Comparison of ENCODE assay signal across 19 mouse cellular contexts in genomic region chr13:4790414-4790813, GRCm38 (mm10).
"Had no signal": no experiment of that assay in that cellular context is flagged by ENCODE, and none has a peak within 500 bp of the region (broad histone marks: within the 10 kb centered on the region; RNA-seq: fewer than 3 reads in every experiment).

No protein-coding gene starts in this region.

- H3K27me3 ChIP-seq: limb, embryonic 12.5 days; liver, embryonic 13.5 days; megakaryocyte, embryonic 14.5 days; midbrain, embryonic 15.5 days; neural tube, embryonic 13.5 days had no signal

- DNase-seq: kidney, adult 2 months; kidney, postnatal 36 days; layer of hippocampus, adult 9-11 months; liver; liver, embryonic 13.5 days; lung, embryonic 14.5 days; lung, postnatal 14 days; retina, postnatal 1 day; right cerebral cortex, postnatal 4 days; spleen, adult 18-20 months; thymus, adult 18-20 months; thymus, postnatal 14 days had no signal

- H3K4me2 ChIP-seq: limb, embryonic 12.5 days; liver, embryonic 13.5 days; lung, embryonic 14.5 days; midbrain, embryonic 11.5 days; midbrain, embryonic 15.5 days; neural tube, embryonic 13.5 days had no signal

- H3K36me3 ChIP-seq: limb, embryonic 12.5 days; liver, embryonic 13.5 days; midbrain, embryonic 15.5 days; neural tube, embryonic 13.5 days had no signal

- H3K9ac ChIP-seq: limb, embryonic 12.5 days; liver, embryonic 13.5 days; lung, embryonic 14.5 days; midbrain, embryonic 15.5 days; neural tube, embryonic 13.5 days had no signal

- ATAC-seq: intestine, embryonic 16.5 days; midbrain, embryonic 15.5 days had no signal

- H3K9me3 ChIP-seq: liver, embryonic 13.5 days; megakaryocyte, embryonic 14.5 days; midbrain, embryonic 15.5 days; neural tube, embryonic 13.5 days had no signal

- H3K4me1 ChIP-seq: limb, embryonic 12.5 days; liver, embryonic 13.5 days; megakaryocyte, embryonic 14.5 days; midbrain, embryonic 15.5 days; neural tube, embryonic 13.5 days had no signal

- H3K4me3 ChIP-seq: limb, embryonic 12.5 days; liver, embryonic 13.5 days; megakaryocyte, embryonic 14.5 days; midbrain, embryonic 15.5 days; neural tube, embryonic 13.5 days had no signal

- H3K27ac ChIP-seq: kidney, postnatal 0 days; limb, embryonic 12.5 days; liver, embryonic 13.5 days; midbrain, embryonic 15.5 days; neural tube, embryonic 13.5 days had no signal
